8 mouse cellular contexts compared by ENCODE assay signal in genomic region chr11:16967806-16968205, GRCm38 (mm10). TPM values are rescaled to one million over a fixed set of nuclear protein-coding genes. Genes with fewer than 3 reads are reported as not detected.
DNase-seq lines count a peak whose midpoint lies in the region; ATAC-seq lines count a peak whose summit lies in the region.

No protein-coding gene starts in this region.

- H3K9me3 ChIP-seq in midbrain, embryonic 11.5 days (ENCODE audit: control insufficient read depth, low read length), result no peaks in the 10 kb centered on the region
- H3K9me3 ChIP-seq in midbrain, embryonic 16.5 days (replicated peaks; ENCODE audit: control insufficient read depth, low read length, poor library complexity, severe bottlenecking), result no peaks in the 10 kb centered on the region
- H3K9me3 ChIP-seq in intestine, embryonic 16.5 days (ENCODE audit: control insufficient read depth, low read length), result no peaks in the 10 kb centered on the region

- H3K4me1 ChIP-seq in midbrain, embryonic 11.5 days (ENCODE audit: control insufficient read depth, insufficient read depth, low read length), result no peaks in the 10 kb centered on the region
- H3K4me1 ChIP-seq in midbrain, embryonic 16.5 days (ENCODE audit: control insufficient read depth, insufficient read depth, low read length), result no peaks in the 10 kb centered on the region
- no peaks in the 10 kb centered on the region for H3K4me1 ChIP-seq in intestine, embryonic 16.5 days (ENCODE audit: control insufficient read depth, insufficient read depth, low read length)

- DNase-seq in gastrocnemius, adult 18-20 months (ENCODE audit: low spot score), result peak; percentile 42
- no peak for DNase-seq in gastrocnemius, adult 8-10 months (ENCODE audit: low spot score in 2 of 2)
- no peak for DNase-seq in midbrain, embryonic 11.5 days (ENCODE audit: low spot score, missing footprints)
- DNase-seq in embryo, embryonic 11 days, result peak; percentile 45
- peak; percentile 21 for DNase-seq in lung, postnatal 14 days
- peak; percentile 50 for DNase-seq in telencephalon, adult 2 months (ENCODE audit: low read depth, low spot score)

- no peaks in the 10 kb centered on the region for H3K27me3 ChIP-seq in midbrain, embryonic 11.5 days (ENCODE audit: control insufficient read depth, insufficient read depth, low read length)
- H3K27me3 ChIP-seq in midbrain, embryonic 16.5 days (ENCODE audit: control insufficient read depth, insufficient read depth, low read depth, low read length), result no peaks in the 10 kb centered on the region
- no peaks in the 10 kb centered on the region for H3K27me3 ChIP-seq in intestine, embryonic 16.5 days (replicated peaks; ENCODE audit: control insufficient read depth, insufficient read depth, low read length)

- 42% methylated on average over 2 of the region's 2 CpGs for WGBS in midbrain, embryonic 11.5 days
- 39% methylated on average over 2 of the region's 2 CpGs for WGBS in midbrain, embryonic 16.5 days
- 42% methylated on average over 2 of the region's 2 CpGs for WGBS in intestine, embryonic 16.5 days

- no peak overlapping the region for H3K27ac ChIP-seq in midbrain, embryonic 11.5 days (ENCODE audit: low read depth, low read length)
- H3K27ac ChIP-seq in midbrain, embryonic 16.5 days (ENCODE audit: low read length), result no peak overlapping the region
- no peak overlapping the region for H3K27ac ChIP-seq in intestine, embryonic 16.5 days (ENCODE audit: low read length)

- H3K4me2 ChIP-seq in midbrain, embryonic 11.5 days, result no peak overlapping the region
- no peak overlapping the region for H3K4me2 ChIP-seq in midbrain, embryonic 16.5 days (ENCODE audit: low read length)
- no peak overlapping the region for H3K4me2 ChIP-seq in intestine, embryonic 16.5 days (ENCODE audit: low read depth, low read length)

- no peaks in the 10 kb centered on the region for H3K36me3 ChIP-seq in midbrain, embryonic 11.5 days (ENCODE audit: control insufficient read depth, insufficient read depth, low read length)
- H3K36me3 ChIP-seq in midbrain, embryonic 16.5 days (ENCODE audit: control insufficient read depth, insufficient read depth, low read length), result no peaks in the 10 kb centered on the region
- H3K36me3 ChIP-seq in intestine, embryonic 16.5 days (ENCODE audit: control insufficient read depth, insufficient read depth, low read length), result no peaks in the 10 kb centered on the region

- H3K4me3 ChIP-seq in midbrain, embryonic 11.5 days (ENCODE audit: low read depth, low read length), result no peak overlapping the region
- no peak overlapping the region for H3K4me3 ChIP-seq in midbrain, embryonic 16.5 days (ENCODE audit: low read depth, low read length)
- no peak overlapping the region for H3K4me3 ChIP-seq in intestine, embryonic 16.5 days (ENCODE audit: low read length)

- peak; percentile 61; the same call in 1 of the 2 replicates for ATAC-seq in midbrain, embryonic 11.5 days (ENCODE audit: low FRiP score)
- ATAC-seq in midbrain, embryonic 16.5 days, result no peak
- ATAC-seq in intestine, embryonic 16.5 days, result no peak

- H3K9ac ChIP-seq in midbrain, embryonic 11.5 days (ENCODE audit: low read length), result no peak overlapping the region
- H3K9ac ChIP-seq in midbrain, embryonic 16.5 days (ENCODE audit: low read depth, low read length), result no peak overlapping the region
- no peak overlapping the region for H3K9ac ChIP-seq in intestine, embryonic 16.5 days (ENCODE audit: low read depth, low read length)

RNA-seq across cellular contexts. Expression of gene Fbxo48, which starts 16.6 kb away (rescaled TPM):
- under 1 TPM; 0.09 to 0.39 TPM for total RNA-seq in gastrocnemius, adult 18-20 months (2021)
- total RNA-seq in gastrocnemius, adult 8-10 months (2022), result under 1 TPM in 2 of 4 experiments, not detected in 2; 0.13 to 0.36 TPM
- polyA plus RNA-seq in midbrain, embryonic 11.5 days (2014; fragmentation: Nextera tagmentation; extraction: Ambion mirVana), result 2.4 and 2.8 TPM in 2 replicates
- polyA plus RNA-seq in midbrain, embryonic 16.5 days (2015; fragmentation: Nextera tagmentation; extraction: Ambion mirVana), result 0.19 and 0.48 TPM in 2 replicates
- 0.79 and 1.2 TPM in 2 replicates for polyA plus RNA-seq in intestine, embryonic 16.5 days (2015; fragmentation: Nextera tagmentation; extraction: Ambion mirVana)

Comparison
In these comparisons a context has a peak if more than half of its experiments do, and no peak if none do; other contexts are left out.
1. DNase-seq: peak in gastrocnemius, adult 18-20 months (single experiment), embryo, embryonic 11 days (single experiment), lung, postnatal 14 days (single experiment) and telencephalon, adult 2 months (single experiment); none in gastrocnemius, adult 8-10 months (0 of 2) and midbrain, embryonic 11.5 days (single experiment).